Mouse (Mus musculus) MEL (cell line): ENCODE results near the gene Obp2b. TPM values are rescaled to one million over a fixed set of nuclear protein-coding genes. Genes with fewer than 3 reads are reported as not detected.
"Not testable (repeated sequence)": the region's sequence is repeated elsewhere in the genome, so short reads cannot be mapped to it uniquely, and the experiment has no call there.

Experiments
- DNase-seq: peaks from one replicate; pipeline ENCODE4 v3.0.0; 2011; ENCODE audit warnings: low read depth, low spot score
- H3K27ac ChIP-seq: 2 replicates; pipeline ENCODE4 v1.5.1; 2012; ENCODE audit warnings: low read depth, mild to moderate bottlenecking, control low read depth, low read length, moderate library complexity; ENCODE audit not compliant: control insufficient read depth
- H3K27me3 ChIP-seq, 2 experiments: fragments of 150-350 bp in 1 of 2; sonication (generic) in 1 of 2; 2 replicates each; pipeline ENCODE4 v1.6.1; 2012; ENCODE audit warnings: low read length in 2 of 2, mild to moderate bottlenecking in 2 of 2, improper control_type of control experiment in 1 of 2, moderate library complexity in 1 of 2; ENCODE audit not compliant: insufficient read depth in 2 of 2, control insufficient read depth in 1 of 2
- H3K36me3 ChIP-seq, 2 experiments: 2 replicates each; pipeline ENCODE4 v1.6.1; 2012 to 2014; ENCODE audit warnings: low read length in 2 of 2, improper control_type of control experiment in 1 of 2, inconsistent platforms in 1 of 2, mild to moderate bottlenecking in 1 of 2; ENCODE audit not compliant: insufficient read depth in 2 of 2, control insufficient read depth in 1 of 2
- H3K4me1 ChIP-seq, 2 experiments: fragments of 150-350 bp in 1 of 2; sonication (generic) in 1 of 2; 2 replicates each; pipeline ENCODE4 v1.6.1; 2012; ENCODE audit warnings: low read length in 2 of 2, improper control_type of control experiment in 1 of 2, mild to moderate bottlenecking in 1 of 2; ENCODE audit not compliant: insufficient read depth in 2 of 2, control insufficient read depth in 1 of 2
- H3K4me3 ChIP-seq, 2 experiments: fragments of 150-350 bp in 1 of 2; sonication (generic) in 1 of 2; 2 replicates each; pipeline ENCODE4 v1.5.1; 2012; ENCODE audit warnings: low read depth in 2 of 2, low read length in 2 of 2, mild to moderate bottlenecking in 2 of 2, moderate library complexity in 2 of 2, control low read depth in 1 of 2, improper control_type of control experiment in 1 of 2; ENCODE audit not compliant: control insufficient read depth in 1 of 2, insufficient read depth in 1 of 2
- H3K79me2 ChIP-seq: 2 replicates; pipeline ENCODE4 v1.6.1; 2012; ENCODE audit warnings: mild to moderate bottlenecking, low read length, moderate library complexity; ENCODE audit not compliant: control insufficient read depth, poor library complexity, insufficient read depth
- H3K9ac ChIP-seq: 2 replicates; pipeline ENCODE4 v1.6.1; 2012; ENCODE audit warnings: low read depth, mild to moderate bottlenecking, control low read depth, low read length, moderate library complexity; ENCODE audit not compliant: control insufficient read depth, poor library complexity, severe bottlenecking
- H3K9me3 ChIP-seq: fragments of 150-350 bp; sonication (generic); replicated peaks from 2 replicates; pipeline ENCODE4 v1.6.1; 2012; ENCODE audit warnings: mild to moderate bottlenecking, low read length, improper control_type of control experiment, moderate library complexity; ENCODE audit not compliant: insufficient read depth
- CHD1 ChIP-seq: IDR thresholded peaks from 2 replicates; pipeline ENCODE4 v1.6.1; 2012; ENCODE audit warnings: low read depth, mild to moderate bottlenecking, inconsistent platforms, low read length, improper control_type of control experiment
- CHD2 ChIP-seq: IDR thresholded peaks from 2 replicates; pipeline ENCODE4 v1.6.1; 2011; ENCODE audit warnings: low read length, improper control_type of control experiment
- CTCF ChIP-seq, 3 experiments: IDR thresholded peaks in 2 of 3; conservative IDR thresholded peaks in 1 of 3; 2 replicates each; pipeline ENCODE4 v1.5.1; 2011 to 2012; ENCODE audit warnings: low read length in 3 of 3, low read depth in 2 of 3, mild to moderate bottlenecking in 2 of 3, improper control_type of control experiment in 1 of 3, inconsistent platforms in 1 of 3, mixed read lengths in 1 of 3, moderate library complexity in 1 of 3; ENCODE audit not compliant: control insufficient read depth in 1 of 3, insufficient read depth in 1 of 3, poor library complexity in 1 of 3, severe bottlenecking in 1 of 3
- E2F4 ChIP-seq: IDR thresholded peaks from 2 replicates; pipeline ENCODE4 v1.6.1; 2011; ENCODE audit warnings: low read depth, low read length, improper control_type of control experiment, borderline replicate concordance
- EP300 ChIP-seq, 2 experiments: IDR thresholded peaks; 2 replicates each; pipeline ENCODE4 v1.6.1; 2011; ENCODE audit warnings: improper control_type of control experiment in 2 of 2, low read length in 2 of 2, low read depth in 1 of 2, mild to moderate bottlenecking in 1 of 2
- ETS1 ChIP-seq: IDR thresholded peaks from 2 replicates; pipeline ENCODE4 v1.6.1; 2012; ENCODE audit warnings: low read depth, mild to moderate bottlenecking, inconsistent platforms, low read length, improper control_type of control experiment, moderate library complexity
- GATA1 ChIP-seq: IDR thresholded peaks from 2 replicates; pipeline ENCODE4 v1.6.1; 2011; ENCODE audit warnings: low read depth, low read length, improper control_type of control experiment
- JUND ChIP-seq: IDR thresholded peaks from 2 replicates; pipeline ENCODE4 v1.6.1; 2011; ENCODE audit warnings: low read depth, mild to moderate bottlenecking, improper control_type of control experiment, low read length
- MEF2A ChIP-seq: IDR thresholded peaks from 2 replicates; pipeline ENCODE4 v1.6.1; 2014; ENCODE audit warnings: low read depth, mild to moderate bottlenecking, inconsistent platforms, low read length, improper control_type of control experiment; ENCODE audit not compliant: poor library complexity, insufficient replicate concordance, severe bottlenecking; ENCODE audit errors: extremely low read depth
- MYB ChIP-seq: IDR thresholded peaks from 2 replicates; pipeline ENCODE4 v1.6.1; 2011; ENCODE audit warnings: mild to moderate bottlenecking, low read depth, low read length, improper control_type of control experiment
- MYC ChIP-seq: IDR thresholded peaks from 2 replicates; pipeline ENCODE4 v1.6.1; 2011; ENCODE audit warnings: low read depth, mild to moderate bottlenecking, low read length, improper control_type of control experiment, moderate library complexity
- POLR2AphosphoS2 ChIP-seq: IDR thresholded peaks from 2 replicates; pipeline ENCODE4 v1.6.1; 2011; ENCODE audit warnings: low read length, improper control_type of control experiment
- RAD21 ChIP-seq: IDR thresholded peaks from 2 replicates; pipeline ENCODE4 v1.6.1; 2011; ENCODE audit warnings: mild to moderate bottlenecking, low read depth, low read length, improper control_type of control experiment
- RCOR1 ChIP-seq: IDR thresholded peaks from 2 replicates; pipeline ENCODE4 v1.6.1; 2012; ENCODE audit warnings: low read depth, mild to moderate bottlenecking, inconsistent platforms, low read length, improper control_type of control experiment
- SIN3A ChIP-seq: IDR thresholded peaks from 2 replicates; pipeline ENCODE4 v1.6.1; 2012; ENCODE audit warnings: low read length, improper control_type of control experiment, inconsistent platforms
- SMC3 ChIP-seq: IDR thresholded peaks from 2 replicates; pipeline ENCODE4 v1.6.1; 2011; ENCODE audit warnings: low read depth, low read length, improper control_type of control experiment
- TCF12 ChIP-seq: IDR thresholded peaks from 2 replicates; pipeline ENCODE4 v1.6.1; 2014; ENCODE audit warnings: low read depth, mild to moderate bottlenecking, inconsistent platforms, low read length, improper control_type of control experiment, moderate library complexity
- USF2 ChIP-seq, 2 experiments: IDR thresholded peaks; 2 replicates each; pipeline ENCODE4 v1.6.1; 2011 to 2012; ENCODE audit warnings: improper control_type of control experiment in 2 of 2, low read length in 2 of 2, borderline replicate concordance in 1 of 2, inconsistent platforms in 1 of 2, low read depth in 1 of 2, mild to moderate bottlenecking in 1 of 2; ENCODE audit not compliant: insufficient read depth in 1 of 2
- polyA plus RNA-seq, 2 experiments: library from polyadenylated mRNA; stranded (reverse) in 1 of 2; unstranded in 1 of 2; fragments of >175 nt in 1 of 2; fragments of >200 nt in 1 of 2; gene quantifications; 2 replicates each; pipeline versions ENCODE4 v1.2.1 to v1.2.4; 2012; ENCODE audit warnings: low replicate concordance in 2 of 2, low read depth in 1 of 2; ENCODE audit not compliant: insufficient read length in 2 of 2, insufficient read depth in 1 of 2, missing spikeins in 1 of 2
- total RNA-seq: library from RNA; depleted of rRNA; stranded (reverse); fragments of 300-350 nt; gene quantifications from 2 replicates; pipeline ENCODE4 v1.2.3, GENCODE M21; 2012; rRNA removed

Gene Obp2b
- total RNA-seq (not detected in 2 replicates), polyA plus RNA-seq (not detected)

DNA sequence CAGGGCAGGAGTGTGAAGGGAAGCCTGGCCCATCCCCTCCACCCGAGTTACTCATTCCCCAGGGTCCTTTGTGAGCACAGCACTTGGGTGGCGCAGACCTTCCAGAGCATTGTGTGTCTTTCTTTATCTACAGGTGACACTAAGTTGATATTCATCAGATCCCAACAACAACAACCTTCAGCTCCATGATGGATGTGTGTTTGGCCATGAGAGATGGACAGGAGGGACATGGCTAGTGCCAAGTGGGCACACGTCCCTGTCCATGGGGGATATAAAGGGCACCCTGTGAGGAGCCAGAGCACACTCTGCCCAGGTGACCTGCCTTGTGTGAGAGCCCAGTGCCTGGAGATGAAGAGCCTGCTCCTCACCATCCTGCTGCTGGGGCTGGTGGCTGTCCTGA, at the start of gene Obp2b:
Gene Obp2b (plus strand): TSS at position 301 of the 400 bp plus-strand sequence.
- not testable (repeated sequence) for DNase-seq, H3K4me3 ChIP-seq, H3K9me3 ChIP-seq, H3K36me3 ChIP-seq, H3K27ac ChIP-seq, H3K79me2 ChIP-seq, H3K27me3 ChIP-seq, H3K9ac ChIP-seq, H3K4me1 ChIP-seq

DNA sequence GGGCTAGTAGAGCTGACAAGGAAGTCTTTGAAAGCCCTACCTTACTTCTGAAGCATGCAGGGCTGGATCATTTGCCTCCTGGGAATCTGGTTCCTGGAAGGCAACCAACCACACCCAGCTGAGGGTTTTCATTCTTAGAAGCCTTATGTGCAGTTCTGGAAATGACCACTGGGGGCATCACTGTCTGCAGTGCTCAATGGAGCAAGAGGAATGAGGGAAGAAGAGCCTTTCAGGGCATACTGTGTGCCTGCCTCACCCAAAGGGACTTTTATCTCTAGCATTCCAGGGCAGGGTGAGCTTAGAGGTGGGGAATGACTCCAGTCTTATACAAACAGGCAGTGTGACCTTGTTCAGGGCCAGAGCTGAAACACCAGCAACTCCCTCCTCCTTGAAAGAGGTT, 42.2 kb upstream of the Obp2b start:
- no peaks in the 10 kb centered on the region for H3K36me3 ChIP-seq
- TF ChIP-seq CTCF (IDR thresholded peaks at IDR 0.05 in 2 of 3, conservative IDR thresholded peaks at IDR 0.05 in 1 of 3; ENCODE audit: control insufficient read depth in 1 of 3, insufficient read depth in 1 of 3, low read depth in 2 of 3, low read length in 3 of 3, poor library complexity in 1 of 3, severe bottlenecking in 1 of 3) (peak; percentile 51 to 93 (median 67); a peak in 5 of 6 replicates), RAD21 (peak; percentile 35), SMC3 (0 out of 2 replicates have a peak, but pooled peaks have one; percentile 13), MYC (no peak), POLR2AphosphoS2 (no peak), CHD1 (no peak), SIN3A (no peak), ETS1 (no peak)
- DNase-seq = peak; percentile 59
- H3K9me3 ChIP-seq = no peaks in the 10 kb centered on the region
- H3K9ac ChIP-seq = no peak overlapping the region
- no peaks in the 10 kb centered on the region for H3K79me2 ChIP-seq
- H3K27ac ChIP-seq = no peak overlapping the region
- no peaks in the 10 kb centered on the region for H3K4me1 ChIP-seq
- peaks cover 2 to 4% of the 10 kb centered on the region in 2 experiments; a peak in 2 of 4 replicates for H3K27me3 ChIP-seq
- no peak overlapping the region for H3K4me3 ChIP-seq

DNA sequence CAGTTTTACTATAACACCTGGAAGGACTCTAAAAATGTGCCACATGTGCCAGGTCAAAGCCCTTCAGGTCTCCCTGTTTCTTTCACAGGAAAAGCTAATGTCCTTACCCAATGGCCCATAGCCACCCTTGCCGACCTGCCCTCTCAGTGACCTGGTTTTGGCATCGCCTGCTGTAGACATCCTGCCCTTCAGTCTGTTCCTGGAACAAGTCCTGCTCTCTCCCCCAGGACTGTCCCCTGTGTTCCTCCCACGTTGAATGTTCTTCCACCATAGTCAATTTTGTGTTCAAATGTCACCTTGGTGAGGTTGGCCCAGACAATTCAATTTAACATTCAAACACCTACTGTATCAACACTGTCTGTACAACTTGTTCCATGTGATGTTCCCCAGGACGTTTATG, 39.9 kb upstream of the Obp2b start:
- H3K4me1 ChIP-seq = no peaks in the 10 kb centered on the region
- no peaks in the 10 kb centered on the region for H3K9me3 ChIP-seq
- DNase-seq = no peak
- H3K4me3 ChIP-seq = no peak overlapping the region
- no peaks in the 10 kb centered on the region for H3K79me2 ChIP-seq
- H3K9ac ChIP-seq = no peak overlapping the region
- no peak for TF ChIP-seq GATA1
- no peak for TF ChIP-seq MYB
- no peak for TF ChIP-seq MEF2A
- TF ChIP-seq RCOR1 = no peak
- TF ChIP-seq E2F4 = no peak
- no peak for TF ChIP-seq ETS1
- TF ChIP-seq TCF12 = no peak
- TF ChIP-seq JUND = no peak
- TF ChIP-seq SIN3A = no peak
- TF ChIP-seq USF2 (IDR thresholded peaks at IDR 0.05; ENCODE audit: borderline replicate concordance in 1 of 2, insufficient read depth in 1 of 2, low read depth in 1 of 2, low read length in 2 of 2) = no peak
- TF ChIP-seq EP300 (IDR thresholded peaks at IDR 0.05; ENCODE audit: low read depth in 1 of 2, low read length in 2 of 2) = no peak
- no peak for TF ChIP-seq CHD2
- TF ChIP-seq, all 39 proteins: peak for 0
- no peaks in the 10 kb centered on the region for H3K36me3 ChIP-seq
- H3K27me3 ChIP-seq = peaks cover 2 to 4% of the 10 kb centered on the region in 2 experiments; a peak in 2 of 4 replicates
- no peak overlapping the region for H3K27ac ChIP-seq
